Mouse (Mus musculus) cortical plate, adult 2 months (tissue): ENCODE measurements around the gene Vmn1r65.
"Not testable (repeated sequence)": the region's sequence is repeated elsewhere in the genome, so short reads cannot be mapped to it uniquely, and the experiment has no call there.

Experiments
- CTCF ChIP-seq: fragments of 200-500 bp; IDR thresholded peaks from 2 replicates; pipeline ENCODE4 v1.5.1; 2011; ENCODE audit warnings: mild to moderate bottlenecking, control low read depth, low read length; ENCODE audit not compliant: insufficient read depth; ENCODE audit errors: extremely low read depth
- POLR2A ChIP-seq: fragments of 200-500 bp; IDR thresholded peaks from 2 replicates; pipeline ENCODE4 v1.6.1; 2011; ENCODE audit warnings: mild to moderate bottlenecking, low read length, control low read depth; ENCODE audit not compliant: insufficient read depth; ENCODE audit errors: extremely low read depth

DNA sequence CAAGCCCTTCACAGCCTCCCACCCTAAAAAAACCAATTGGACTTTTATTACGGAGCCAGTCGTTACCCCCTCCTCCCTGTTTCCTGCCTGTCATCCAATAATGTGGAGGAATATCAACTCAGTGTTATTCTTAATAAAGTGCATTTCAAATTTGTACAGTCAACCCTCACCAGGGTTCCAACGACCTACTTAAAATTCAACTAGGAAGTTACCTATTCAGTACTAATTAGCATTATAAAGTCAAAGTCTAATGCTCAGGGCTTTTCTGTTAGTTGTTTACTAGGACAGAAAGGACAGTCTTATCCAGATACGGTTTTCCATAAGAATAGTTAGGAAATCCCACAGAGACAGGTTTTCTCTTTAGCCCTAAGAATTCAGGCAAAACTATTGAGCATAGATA is 28.4 kb downstream of the Vmn1r65 start:
- TF ChIP-seq POLR2A, CTCF: not testable (repeated sequence)
